Mouse (Mus musculus): ENCODE results near the gene Shisa6.

DNA sequence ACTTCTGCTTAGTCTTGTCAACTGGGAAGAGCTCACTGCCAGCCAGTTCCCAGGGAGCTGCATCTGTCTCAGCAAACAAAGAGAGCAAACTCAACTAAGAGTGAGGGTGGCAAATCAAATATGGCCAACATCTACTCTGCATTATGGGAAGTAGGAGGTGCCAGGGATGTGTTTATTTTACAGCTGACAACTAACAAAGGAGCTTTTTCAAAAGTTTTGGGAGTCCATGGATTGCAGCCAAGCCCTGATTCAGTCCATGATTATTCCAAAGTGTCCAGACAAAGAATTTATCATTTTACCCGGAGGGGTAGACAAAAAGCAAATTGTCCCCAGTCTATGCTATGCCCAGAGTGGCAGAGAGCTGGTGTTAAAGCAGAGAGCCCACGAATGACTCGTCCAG, 107.5 kb downstream of the Shisa6 start:
- TF ChIP-seq CTCF (IDR thresholded peaks at IDR 0.05; ENCODE audit: low read depth, low read length) (no peak), GATA1 (IDR thresholded peaks at IDR 0.05; ENCODE audit: borderline replicate concordance, low read length) (no peak), GATA2 (IDR thresholded peaks at IDR 0.05; ENCODE audit: borderline replicate concordance, low read depth, low read length) (no peak), POLR2AphosphoS5 (IDR thresholded peaks at IDR 0.05; ENCODE audit: insufficient replicate concordance, low read depth, low read length) (no peak)

All from G1E (cell line).